Mouse (Mus musculus): Measurements from ENCODE around the gene Pxylp1.

Pxylp1 gene

DNA sequence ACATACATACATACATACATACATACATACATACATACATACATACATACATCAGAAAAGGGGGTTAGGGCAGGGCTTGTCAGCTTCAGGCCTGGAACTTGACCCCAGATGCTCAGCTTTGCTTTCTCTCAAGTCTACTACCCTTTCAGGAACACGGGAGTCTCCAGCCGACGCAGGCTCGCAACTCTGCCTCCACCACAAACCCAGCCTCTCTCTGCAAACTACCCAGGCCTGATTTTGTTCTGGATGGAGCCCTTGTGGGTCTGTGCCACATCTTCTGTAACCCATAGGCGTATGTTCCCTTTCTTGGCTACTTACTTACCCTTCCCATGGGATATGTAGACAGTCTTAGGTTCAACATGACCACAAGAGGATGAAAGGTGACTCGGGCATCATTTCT, 1.7 kb downstream of the Pxylp1 start:
- DNase-seq (ENCODE audit: low spot score) = no peak

DNA sequence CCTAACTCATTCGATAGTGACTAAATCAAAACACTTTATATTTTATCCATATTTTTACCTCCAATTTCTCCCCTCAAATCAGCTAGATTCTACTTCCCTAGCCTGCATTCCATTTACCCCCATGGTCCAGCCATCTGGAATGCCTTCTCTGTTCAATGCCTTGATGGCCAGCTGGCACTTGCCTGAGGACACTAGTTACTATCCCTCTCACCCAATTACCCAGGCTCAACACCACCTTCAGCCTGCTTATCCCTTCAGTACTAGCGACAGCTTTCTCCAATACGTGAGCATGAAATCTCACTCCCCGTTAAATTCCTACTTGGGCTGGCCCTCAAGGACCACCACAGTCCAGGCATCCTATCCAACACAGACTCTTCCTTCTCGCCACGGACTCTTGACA, 2.2 kb downstream of the Pxylp1 start:
- no peak for DNase-seq (ENCODE audit: low spot score)

DNA sequence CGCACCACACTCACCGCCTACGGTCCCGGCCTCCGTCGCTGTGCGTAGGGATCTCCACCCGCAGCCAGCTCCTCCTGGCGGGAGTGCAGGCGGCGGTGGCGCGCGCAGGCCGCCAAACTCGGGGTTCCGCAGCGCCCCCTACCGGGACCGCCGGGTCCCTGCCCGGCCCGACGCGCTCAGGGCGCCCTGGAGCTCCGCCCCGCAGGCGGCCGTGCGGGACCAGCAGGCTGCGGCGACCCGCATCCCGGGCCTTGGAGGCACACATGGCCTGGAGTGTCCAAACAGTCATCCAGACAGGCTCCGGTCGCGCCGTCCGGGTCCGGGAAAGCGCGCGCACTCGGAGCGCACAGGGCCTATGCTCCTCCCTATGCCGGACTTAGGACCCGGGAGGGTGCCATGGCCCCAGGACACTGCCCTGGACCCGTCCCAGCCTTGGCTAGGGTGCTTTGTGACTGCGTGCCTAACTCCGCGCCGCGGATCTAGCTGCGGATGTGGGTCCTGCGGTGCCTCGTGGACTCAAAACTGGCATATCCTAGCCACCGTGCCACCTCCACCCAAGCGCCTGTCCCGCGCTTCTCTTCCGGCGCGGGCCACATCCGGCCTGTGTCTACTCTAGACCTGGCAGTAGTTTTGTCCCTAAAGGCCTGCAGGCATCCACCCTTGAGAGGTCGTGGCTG, 3.0 kb downstream of the Pxylp1 start:
- DNase-seq (ENCODE audit: low spot score) = peak; percentile 60

DNA sequence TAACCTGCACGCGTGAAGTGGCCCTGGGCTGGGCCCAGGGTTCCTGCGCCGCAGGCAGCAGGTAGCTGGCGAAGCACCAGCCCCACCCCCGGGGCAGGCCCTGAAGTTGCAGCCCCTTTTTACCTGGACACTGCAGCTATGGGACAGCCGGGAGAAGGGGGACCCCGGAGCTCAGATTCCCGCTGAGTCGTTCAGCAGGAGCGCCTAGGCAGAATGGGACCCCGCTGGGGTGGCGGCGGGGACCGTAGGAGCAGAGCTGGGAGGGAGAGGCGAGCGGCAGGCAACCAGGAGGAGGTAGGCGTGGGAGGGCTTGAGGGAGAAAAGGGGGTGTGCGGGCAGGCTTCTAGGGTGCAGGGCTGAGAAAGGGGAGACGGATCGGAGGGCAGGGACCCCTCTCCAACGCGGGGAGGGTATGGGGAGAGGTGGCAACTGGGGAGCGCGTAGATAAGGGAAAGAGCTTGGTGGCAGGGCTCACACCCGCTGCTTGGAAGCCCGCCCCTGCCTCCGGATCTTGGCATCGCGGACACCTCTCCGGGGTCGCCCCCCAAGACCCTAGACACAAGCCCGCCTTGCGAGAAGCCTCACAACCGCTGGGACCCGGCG, 3.6 kb downstream of the Pxylp1 start:
- DNase-seq (ENCODE audit: low spot score) = no peak

DNA sequence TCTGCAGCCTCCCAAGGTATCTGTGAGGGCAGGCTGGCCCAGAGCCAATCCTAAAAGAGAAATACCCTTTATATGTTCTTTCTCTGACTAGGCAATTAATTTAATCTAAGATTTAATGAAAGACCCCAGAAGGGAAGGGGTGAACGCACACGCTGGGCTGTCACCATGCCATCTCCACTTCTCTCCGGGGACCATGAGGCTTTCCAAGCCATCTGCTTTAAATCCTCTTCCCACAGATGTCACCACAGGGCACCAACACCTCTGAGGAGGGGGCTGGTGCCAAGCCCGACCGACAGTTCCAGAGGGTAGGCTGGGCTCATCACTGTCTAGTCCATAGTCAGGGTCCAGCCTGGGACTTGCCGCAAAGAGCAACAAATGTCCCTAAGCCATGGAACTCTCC, 4.5 kb downstream of the Pxylp1 start:
- no peak for DNase-seq (ENCODE audit: low spot score)

DNA sequence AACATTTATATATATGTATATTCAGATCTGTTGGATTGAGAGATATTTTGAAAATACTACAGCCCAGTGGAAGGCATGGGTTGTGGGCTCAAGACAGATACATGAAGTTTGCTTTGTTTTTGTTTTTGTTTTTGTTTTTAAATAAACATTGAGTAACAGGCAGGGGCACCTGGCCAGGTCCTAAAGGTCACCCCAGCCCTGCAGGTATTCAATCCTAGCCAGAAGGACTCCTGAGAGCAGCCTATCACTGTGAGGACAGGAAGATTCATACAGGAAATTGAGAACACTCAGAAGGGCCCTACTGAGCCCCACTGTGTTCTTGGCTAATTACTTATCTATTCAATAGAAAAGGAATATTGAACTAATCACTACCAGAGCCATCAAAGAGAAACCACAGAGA, 5.0 kb downstream of the Pxylp1 start:
- DNase-seq (ENCODE audit: low spot score) = no peak

DNA sequence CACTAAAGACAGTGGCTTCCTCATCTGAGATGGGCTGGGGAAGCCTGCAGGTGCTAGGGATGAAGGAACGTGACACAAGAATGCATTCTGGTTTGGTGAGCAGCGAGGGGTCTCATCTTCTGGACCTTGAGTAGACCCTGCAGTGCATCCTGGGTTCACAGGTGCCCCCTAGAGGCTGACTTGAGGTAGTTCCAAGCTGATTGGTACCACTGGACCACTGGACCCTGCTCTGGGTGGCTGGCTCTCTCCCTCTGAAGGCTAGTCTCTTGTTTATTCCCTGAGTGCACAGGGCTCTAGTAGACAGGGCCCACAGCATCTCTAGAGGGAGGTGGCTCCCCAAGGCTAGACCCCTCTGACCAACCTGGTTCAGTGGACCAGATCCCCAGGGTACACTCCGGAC, 6.7 kb downstream of the Pxylp1 start:
- no peak for DNase-seq (ENCODE audit: low spot score)

DNA sequence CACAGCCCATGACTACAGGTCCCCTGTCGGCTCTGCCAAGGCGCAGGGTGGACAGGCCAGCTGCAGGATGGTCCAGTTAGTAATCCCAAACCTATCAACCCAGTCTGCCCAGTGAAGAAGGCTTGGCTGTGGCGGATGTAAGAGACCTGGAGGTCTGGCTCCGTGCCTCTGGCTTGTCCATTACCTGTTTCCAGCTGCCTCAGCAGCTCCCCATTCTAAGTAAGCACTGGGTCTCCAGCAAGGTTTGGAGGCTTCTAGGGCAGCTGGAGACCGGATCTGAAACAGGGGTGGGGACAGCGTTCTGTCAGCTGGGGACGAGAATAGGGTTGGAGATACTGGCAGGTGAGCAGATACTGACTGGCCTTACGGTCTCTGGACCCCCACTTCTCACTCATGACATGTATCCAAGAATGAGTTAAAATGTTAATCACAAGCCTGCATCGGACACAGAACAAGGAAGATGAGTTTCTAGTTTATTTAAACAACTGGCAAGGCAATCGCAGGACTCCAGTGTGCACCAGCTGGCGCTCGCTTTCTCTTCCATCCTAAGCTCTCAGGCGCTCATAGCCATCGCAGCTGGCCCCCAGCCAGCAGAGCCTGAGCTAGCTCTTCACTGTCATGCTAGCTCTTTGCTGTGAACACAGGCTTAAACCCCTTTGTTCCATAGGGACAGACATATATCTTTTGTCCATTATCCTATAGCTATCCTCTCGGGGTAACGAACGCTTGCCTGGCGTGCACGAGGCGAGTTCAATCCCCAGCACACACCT, 9.8 kb downstream of the Pxylp1 start:
- DNase-seq (ENCODE audit: low spot score) = no peak

DNA sequence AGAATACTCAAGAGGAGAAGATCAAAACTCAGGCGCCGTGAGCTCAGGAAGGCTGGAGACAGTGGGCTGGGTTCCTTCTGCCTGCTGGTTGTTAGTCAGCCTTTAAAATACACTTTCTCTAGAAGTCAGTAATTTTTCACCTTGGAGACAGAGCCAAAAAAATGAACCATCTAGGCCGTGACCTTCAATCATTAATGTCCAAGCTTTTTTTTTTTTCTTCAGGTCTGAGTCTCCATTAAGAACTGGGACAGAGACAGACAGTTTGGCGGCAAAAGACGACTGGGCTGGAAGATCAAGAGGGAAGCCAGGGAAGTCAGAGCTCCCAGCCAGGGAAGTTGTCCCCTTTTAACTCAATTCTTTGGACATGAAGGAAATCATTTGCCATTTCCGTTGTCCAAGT, 10.6 kb downstream of the Pxylp1 start:
- DNase-seq (ENCODE audit: low spot score) = no peak

DNA sequence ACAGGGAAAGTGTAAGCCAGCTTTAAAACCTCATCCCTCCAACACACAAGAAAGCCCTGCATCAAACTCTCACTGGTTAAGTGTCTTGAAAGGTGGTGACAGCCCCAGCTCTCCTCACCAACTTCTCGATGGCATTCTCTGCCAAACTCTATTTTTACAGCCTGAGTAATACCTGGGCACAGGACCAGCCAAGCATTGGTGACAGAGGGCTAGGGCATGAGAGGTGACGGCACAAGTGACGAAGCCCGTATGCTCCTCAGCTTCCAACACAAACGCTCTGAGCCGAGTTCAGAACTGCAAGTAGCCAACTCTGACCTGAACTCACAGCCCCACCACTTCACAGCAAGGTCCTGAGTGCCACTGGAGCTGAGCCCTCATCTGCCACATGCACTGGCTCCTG, 13.4 kb downstream of the Pxylp1 start:
- no peak for DNase-seq (ENCODE audit: low spot score)

DNA sequence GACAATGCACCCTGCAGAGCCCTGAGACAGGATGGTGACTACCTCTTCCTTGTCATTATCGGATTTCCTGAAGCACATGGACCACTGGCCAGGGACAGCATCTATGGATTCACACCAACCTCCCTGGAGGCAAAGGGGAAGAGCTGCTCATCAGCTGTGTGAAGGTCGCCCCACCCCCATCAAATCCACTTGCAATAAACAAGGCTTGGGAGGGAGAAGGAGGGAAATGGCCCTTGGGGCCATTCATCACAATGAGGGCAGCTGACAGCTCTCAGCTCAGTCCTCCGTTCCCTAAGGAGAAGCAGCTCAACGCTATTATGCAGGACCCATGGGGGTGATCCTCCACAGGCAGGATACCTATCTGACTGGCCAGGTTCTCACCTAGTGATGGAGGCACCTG, 14.0 kb downstream of the Pxylp1 start:
- no peak for DNase-seq (ENCODE audit: low spot score)

DNA sequence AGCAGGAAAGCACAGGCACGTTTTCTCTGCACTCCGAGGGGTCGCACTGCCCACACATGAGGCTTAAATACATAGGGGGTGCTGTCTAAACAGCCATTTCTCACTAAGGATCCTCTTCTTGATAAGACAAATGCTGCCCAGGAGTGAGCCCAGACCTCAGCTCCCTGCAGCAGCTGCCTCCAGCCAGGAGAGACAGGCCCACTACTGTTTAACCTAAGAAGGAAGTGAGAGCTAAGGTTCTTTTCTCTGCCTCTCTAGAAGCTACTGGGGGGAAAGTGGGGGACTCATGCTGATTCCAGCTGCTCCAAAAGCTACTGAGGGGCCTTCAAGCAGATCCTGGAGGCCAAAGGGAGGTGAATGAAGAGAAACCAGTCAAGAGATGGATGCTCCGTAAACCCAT, 16.8 kb downstream of the Pxylp1 start:
- DNase-seq (ENCODE audit: low spot score) = no peak

DNA sequence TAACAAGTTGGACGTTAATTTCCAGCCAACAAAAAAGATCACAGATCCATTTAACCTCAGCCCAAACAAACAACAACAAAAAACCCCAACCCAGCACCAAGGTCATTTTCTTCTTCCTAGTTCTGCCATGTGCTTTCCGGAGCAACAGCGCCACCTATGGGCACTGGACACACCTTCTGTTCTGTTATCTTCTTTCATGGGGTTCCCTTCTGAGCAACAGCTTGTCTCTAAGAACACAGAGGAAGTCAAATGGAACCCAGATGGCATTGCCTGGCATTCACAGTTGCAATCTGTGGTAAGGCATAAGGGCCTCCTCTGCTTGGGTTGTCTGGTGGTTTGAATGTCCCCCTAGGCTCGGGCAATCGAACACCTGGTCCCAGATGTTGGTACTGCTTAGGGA, 19.4 kb downstream of the Pxylp1 start:
- no peak for DNase-seq (ENCODE audit: low spot score)

DNA sequence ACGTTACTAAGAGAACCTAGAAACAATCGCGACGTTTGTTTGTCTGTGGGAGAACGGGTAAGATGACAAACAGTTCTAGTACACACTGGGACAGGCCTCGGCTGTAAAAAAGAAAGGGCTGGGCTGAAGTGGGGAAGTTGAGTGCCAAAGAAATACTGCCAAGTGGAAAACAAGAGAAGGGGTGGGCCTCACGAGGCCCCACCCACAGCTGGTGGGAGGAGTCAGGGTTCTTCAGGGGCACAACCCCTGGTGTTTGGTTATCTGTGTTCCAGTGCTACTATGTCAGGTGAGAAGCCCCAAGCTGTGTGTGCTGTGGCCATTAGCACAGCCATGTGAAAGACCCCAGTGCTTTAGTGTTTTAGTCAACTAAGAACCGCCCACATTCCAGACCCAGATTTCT, 22.4 kb downstream of the Pxylp1 start:
- no peak for DNase-seq (ENCODE audit: low spot score)

DNA sequence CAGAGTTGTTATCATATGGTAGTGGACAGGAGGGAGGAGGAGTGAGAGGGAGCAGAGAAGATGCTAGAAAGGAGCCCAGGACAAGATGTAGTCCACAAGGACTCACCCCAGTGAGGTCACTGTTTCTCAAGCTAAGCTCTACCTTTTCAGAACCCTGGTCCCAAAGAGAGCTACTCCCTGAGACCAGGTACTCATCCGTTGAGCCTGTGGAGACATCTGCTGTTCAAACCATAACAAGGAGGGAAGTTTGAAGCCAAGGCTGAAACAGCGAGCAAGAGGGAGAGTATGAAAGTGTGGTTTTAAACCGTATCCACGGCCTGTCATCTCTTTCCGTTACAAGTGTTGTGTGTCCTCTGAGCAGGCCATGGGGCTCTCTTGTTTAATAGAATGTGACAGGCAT, 22.9 kb downstream of the Pxylp1 start:
- DNase-seq (ENCODE audit: low spot score) = no peak

DNA sequence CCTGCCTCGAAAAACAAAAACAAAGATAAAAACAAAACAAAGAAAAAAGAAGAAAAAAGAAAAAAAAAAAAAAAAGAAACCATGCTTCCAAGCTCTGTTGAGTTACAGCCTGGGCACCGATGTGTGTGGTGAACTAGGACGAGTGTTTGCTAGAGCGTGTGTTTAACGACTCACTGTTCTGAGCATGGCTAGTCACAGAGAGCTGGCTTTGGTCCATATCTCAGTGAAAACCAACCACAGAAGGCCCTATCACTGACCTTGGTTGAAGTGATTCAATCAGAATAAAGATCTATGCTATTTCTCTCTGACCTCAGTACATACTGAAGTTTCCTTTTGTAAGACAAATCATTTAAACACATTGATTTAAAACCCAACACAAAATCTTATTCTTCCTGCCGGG, 23.9 kb downstream of the Pxylp1 start:
- no peak for DNase-seq (ENCODE audit: low spot score)

DNA sequence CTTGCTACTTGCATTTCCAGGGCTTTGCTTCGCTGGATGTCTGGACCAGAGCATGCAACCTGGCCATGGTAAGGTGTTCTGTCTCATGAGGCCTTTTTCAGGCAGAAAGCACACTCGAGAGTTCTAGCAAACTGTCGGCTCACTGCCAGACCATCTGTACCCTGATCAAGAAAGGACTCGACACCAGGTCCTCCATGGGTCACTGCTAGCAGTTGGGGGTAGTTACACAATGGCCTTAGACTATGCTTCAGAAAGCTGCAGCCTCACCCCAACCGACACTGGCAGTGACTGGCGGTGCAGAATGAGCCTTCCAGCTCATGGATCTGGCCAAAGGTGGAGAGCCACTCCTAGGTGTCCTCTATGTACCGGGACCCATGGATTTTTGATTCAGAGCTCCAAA, 25.3 kb downstream of the Pxylp1 start:
- no peak for DNase-seq (ENCODE audit: low spot score)

DNA sequence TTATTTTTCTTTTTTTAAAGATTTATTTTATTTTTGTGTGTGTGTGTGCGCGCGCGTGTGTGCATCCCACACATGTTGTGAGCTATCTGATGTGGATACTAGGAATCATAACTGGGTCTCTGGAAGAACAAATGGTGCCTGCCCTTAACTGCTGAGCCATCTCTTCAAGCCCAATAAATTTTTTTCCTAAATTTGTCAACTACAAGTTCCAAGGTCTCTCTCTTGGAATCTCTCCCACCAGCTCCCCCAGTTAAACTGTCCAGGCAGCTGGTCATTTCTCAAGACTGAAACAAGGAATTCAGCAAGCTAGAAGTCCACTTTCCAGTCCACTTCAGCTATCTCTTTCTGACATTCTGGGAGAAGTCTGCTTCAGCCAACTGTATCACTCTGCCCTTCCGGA, 26.3 kb downstream of the Pxylp1 start:
- no peak for DNase-seq (ENCODE audit: low spot score)

DNA sequence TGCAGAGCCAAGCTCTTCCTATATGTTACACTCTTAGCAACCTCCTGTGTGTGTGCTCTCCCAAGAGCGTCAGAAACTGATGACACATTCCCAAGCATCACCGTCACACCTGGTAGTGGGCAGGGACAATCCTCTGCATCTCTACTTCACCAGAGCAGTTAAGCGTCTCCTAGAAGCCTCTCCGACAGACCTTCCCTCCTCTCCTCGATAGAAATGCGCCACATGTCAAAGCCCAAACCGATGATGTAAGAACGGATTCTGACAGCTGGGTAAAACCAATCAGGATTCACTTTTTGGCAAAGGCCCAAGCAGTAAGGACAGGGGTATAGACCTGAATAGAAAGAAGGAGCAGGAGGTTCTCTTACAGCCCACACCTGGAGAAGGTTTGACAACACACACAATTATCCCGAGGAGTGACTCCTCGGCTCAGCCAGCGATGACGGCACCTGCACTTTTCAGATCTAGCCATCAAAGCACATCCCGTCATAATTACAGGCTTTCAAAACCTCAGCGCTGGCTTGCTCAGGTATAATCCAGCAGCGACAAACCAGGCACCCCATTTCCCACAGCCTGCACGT, 26.9 kb downstream of the Pxylp1 start:
- no peak for DNase-seq (ENCODE audit: low spot score)

DNA sequence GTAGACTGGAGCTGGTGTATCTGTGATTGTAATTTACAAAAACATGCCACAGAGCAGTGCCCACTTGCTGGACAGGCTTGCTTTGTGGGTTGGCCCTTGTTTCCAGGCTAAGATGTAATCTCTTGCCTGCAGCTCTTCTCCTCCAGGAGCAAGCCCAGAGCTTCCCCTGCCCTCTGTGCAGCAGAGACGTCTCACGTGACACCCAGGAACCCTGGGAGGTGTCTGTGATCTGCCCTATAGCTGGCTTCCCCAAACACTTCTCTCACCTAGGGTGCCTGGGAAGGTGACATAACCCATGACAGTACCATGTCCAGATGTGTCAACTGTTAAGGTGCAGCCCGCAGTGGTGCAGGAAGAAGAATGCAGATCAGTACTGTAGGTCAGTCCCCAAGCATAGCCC, 28.9 kb downstream of the Pxylp1 start:
- no peak for DNase-seq (ENCODE audit: low spot score)

DNA sequence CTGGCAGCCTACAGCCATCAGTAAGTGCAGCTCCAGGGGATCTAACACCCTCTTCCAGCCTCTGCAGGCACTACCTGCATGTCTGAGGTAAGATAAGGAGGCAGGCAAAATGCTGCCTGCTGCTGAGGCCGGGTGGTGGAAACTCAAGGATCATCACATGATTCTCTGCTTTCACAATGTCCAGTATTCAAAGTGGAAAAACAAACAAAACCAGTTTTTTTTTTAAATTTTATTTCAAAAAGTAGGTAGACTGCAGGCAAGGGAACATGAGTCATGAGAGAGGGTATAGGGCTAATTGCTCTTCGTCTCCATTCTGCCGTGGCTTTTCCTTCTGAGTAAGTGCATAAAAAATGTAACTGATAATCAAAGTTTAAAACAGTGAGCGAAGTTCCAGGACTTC, 29.6 kb downstream of the Pxylp1 start:
- no peak for DNase-seq (ENCODE audit: low spot score)

DNA sequence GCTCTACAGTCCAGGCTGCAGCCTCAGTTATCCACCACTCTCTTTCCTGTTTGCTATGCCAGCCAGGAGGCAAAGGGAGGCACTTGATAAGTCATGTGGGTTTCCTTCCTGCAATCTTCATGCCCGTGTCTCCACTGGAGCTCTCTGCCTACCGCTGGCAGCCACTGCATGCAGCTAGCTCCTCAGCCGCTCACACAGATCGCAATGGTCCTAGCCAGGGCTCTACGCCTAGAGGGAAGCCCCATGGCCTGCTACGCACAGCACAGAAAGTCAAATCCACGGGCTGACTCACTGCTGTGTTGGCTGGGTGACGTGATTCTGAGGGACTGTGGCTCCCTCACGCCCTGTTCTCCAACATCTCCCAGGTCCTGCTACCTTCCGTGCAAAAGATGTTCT, 31.4 kb downstream of the Pxylp1 start:
- DNase-seq (ENCODE audit: low spot score) = no peak

DNA sequence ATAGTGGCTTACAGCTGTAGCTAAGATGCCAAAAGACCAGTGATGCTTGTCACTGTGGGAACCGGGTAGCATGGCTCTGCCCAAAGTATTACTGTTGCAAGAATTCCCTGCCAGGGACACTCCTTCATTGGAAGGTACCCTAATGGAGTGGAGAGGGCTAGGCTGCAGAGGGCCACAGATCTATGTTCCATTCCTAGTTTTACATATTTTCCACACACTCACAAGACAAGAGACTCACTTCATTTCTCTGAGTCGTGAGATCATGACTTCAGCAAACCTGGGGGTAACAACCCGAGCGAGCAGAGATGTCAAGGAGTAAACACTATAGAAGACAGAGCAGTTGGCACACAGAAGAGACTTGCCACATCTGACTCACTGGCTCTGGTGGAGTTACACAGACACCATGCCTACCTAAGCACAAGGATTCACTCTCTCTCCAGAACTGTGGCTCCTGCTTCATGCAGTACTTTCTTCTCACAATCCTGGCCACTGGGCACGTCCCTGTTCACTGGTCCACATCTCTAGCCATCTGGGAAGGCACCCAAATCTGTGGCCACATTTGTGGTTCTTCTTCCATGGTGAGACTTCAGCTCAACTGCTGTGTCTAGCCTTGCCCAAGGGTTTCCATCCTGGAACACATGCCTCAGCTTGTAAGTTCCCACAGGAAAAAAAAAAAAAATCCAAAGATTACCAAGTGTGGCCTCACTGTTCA, 31.9 kb downstream of the Pxylp1 start:
- DNase-seq (ENCODE audit: low spot score) = no peak

Data from left cerebral cortex, adult 11 months (tissue).